Mouse (Mus musculus): ENCODE measurements around the gene Ap3b1. TPM values are rescaled to one million over a fixed set of nuclear protein-coding genes. Genes with fewer than 3 reads are reported as not detected.
A peak's percentile ranks its signal among the peaks of the same experiment; 100 is the strongest.

Ap3b1 gene
- polyA plus RNA-seq, 1 experiment from 2014 or later, result 28.4 TPM

DNA sequence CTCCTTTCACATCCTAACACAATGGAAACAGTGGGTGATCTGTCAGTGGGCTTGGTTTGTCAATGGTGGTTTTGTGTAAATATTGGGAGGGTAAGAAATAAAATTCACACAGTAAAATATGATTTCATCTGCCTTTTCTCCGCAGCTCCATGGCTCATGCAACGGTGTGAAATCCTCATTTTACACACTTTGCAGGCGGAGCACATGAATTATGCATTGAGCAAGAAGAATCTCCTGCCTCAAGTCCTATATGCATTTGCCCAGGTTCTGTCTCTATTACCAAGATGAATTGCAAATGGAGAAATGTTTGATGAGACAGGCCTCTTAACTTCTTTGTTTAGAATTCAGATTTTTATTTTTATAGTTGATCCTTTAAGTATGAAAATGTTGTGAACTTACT lies 131.9 kb downstream of the Ap3b1 start:
- Histone ChIP-seq H3K4me3 (replicated peaks; ENCODE audit: low read depth, low read length) (no peak overlapping the region), H3K9me3 (ENCODE audit: control insufficient read depth, low read length) (no peaks in the 10 kb centered on the region), H3K4me2 (ENCODE audit: low read length) (no peak overlapping the region), H3K36me3 (ENCODE audit: control insufficient read depth, insufficient read depth, low read length) (peaks cover 10% of the 10 kb centered on the region; the same call in 1 of the 2 replicates), H3K9ac (replicated peaks; ENCODE audit: low read length) (no peak overlapping the region), H3K27me3 (ENCODE audit: control insufficient read depth, insufficient read depth, low read length) (no peaks in the 10 kb centered on the region), H3K4me1 (ENCODE audit: control insufficient read depth, insufficient read depth, low read length) (peaks cover 14% of the 10 kb centered on the region; the same call in 1 of the 2 replicates), H3K27ac (replicated peaks; ENCODE audit: low read depth, low read length) (no peak overlapping the region)
- ATAC-seq (ENCODE audit: low FRiP score, low TSS enrichment), result no peak; the same call in 1 of the 2 replicates
- 22% methylated on average over 3 of the region's 3 CpGs for WGBS
- peak; percentile 72 for DNase-seq

DNA sequence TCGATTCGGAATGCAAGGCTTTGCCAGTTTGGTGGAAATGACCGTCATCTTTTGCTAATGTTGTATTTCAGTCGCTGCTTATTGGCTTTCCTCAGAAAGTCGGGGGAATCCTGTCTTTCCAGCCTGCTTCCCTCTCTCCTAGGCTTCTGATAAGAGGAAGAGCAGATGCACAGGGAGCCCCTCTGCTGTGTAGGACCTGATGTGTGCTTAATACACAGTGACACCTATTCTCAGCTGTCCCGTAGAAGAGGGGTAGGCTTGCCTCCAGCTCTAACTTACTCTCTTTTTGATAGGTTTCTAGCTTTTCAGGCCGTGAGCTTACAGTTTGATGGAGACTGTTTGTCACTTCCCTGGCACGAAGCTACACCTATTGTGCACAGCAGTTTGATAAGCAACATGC lies 132.4 kb downstream of the Ap3b1 start:
- Histone ChIP-seq H3K4me1 (ENCODE audit: control insufficient read depth, insufficient read depth, low read length) (peaks cover 14% of the 10 kb centered on the region; the same call in 1 of the 2 replicates), H3K36me3 (ENCODE audit: control insufficient read depth, insufficient read depth, low read length) (peaks cover 10% of the 10 kb centered on the region; the same call in 1 of the 2 replicates), H3K27ac (replicated peaks; ENCODE audit: low read depth, low read length) (peak overlapping the region; percentile 28), H3K4me2 (ENCODE audit: low read length) (no peak overlapping the region), H3K9ac (replicated peaks; ENCODE audit: low read length) (no peak overlapping the region), H3K27me3 (ENCODE audit: control insufficient read depth, insufficient read depth, low read length) (no peaks in the 10 kb centered on the region), H3K9me3 (ENCODE audit: control insufficient read depth, low read length) (no peaks in the 10 kb centered on the region), H3K4me3 (replicated peaks; ENCODE audit: low read depth, low read length) (no peak overlapping the region)
- no peak for ATAC-seq (ENCODE audit: low FRiP score, low TSS enrichment)
- DNase-seq, result no peak
- 62% methylated on average over 8 of the region's 8 CpGs for whole genome bisulfite sequencing

- Histone ChIP-seq H3K4me1 (ENCODE audit: control insufficient read depth, insufficient read depth, low read length) (no peaks in the 10 kb centered on the region), H3K9ac (replicated peaks; ENCODE audit: low read length) (no peak overlapping the region), H3K36me3 (ENCODE audit: control insufficient read depth, insufficient read depth, low read length) (peaks cover 10% of the 10 kb centered on the region; the same call in 1 of the 2 replicates), H3K27me3 (ENCODE audit: control insufficient read depth, insufficient read depth, low read length) (no peaks in the 10 kb centered on the region), H3K9me3 (ENCODE audit: control insufficient read depth, low read length) (no peaks in the 10 kb centered on the region), H3K4me2 (ENCODE audit: low read length) (no peak overlapping the region), H3K4me3 (replicated peaks; ENCODE audit: low read depth, low read length) (no peak overlapping the region), H3K27ac (replicated peaks; ENCODE audit: low read depth, low read length) (no peak overlapping the region)
- ATAC-seq (ENCODE audit: low FRiP score, low TSS enrichment) (no peak), DNase-seq (no peak)
- WGBS, result 87% methylated on average over 3 of the region's 3 CpGs
Observed at GRCm38 (mm10) chr13:94497521-94497920, 138.8 kb downstream of the Ap3b1 start.

- no peak for ATAC-seq (ENCODE audit: low FRiP score, low TSS enrichment)
- Histone ChIP-seq H3K27ac (replicated peaks; ENCODE audit: low read depth, low read length) (no peak overlapping the region), H3K9me3 (ENCODE audit: control insufficient read depth, low read length) (no peaks in the 10 kb centered on the region), H3K36me3 (ENCODE audit: control insufficient read depth, insufficient read depth, low read length) (0 out of 2 replicates have a peak, but pooled peaks cover 3% of the 10 kb centered on the region), H3K4me1 (ENCODE audit: control insufficient read depth, insufficient read depth, low read length) (no peaks in the 10 kb centered on the region), H3K27me3 (ENCODE audit: control insufficient read depth, insufficient read depth, low read length) (no peaks in the 10 kb centered on the region), H3K9ac (replicated peaks; ENCODE audit: low read length) (no peak overlapping the region), H3K4me3 (replicated peaks; ENCODE audit: low read depth, low read length) (no peak overlapping the region), H3K4me2 (ENCODE audit: low read length) (no peak overlapping the region)
- WGBS, result 86% methylated on average over 3 of the region's 3 CpGs
- no peak for DNase-seq
Observed at GRCm38 (mm10) chr13:94506411-94506810, 147.7 kb downstream of the Ap3b1 start.

DNA sequence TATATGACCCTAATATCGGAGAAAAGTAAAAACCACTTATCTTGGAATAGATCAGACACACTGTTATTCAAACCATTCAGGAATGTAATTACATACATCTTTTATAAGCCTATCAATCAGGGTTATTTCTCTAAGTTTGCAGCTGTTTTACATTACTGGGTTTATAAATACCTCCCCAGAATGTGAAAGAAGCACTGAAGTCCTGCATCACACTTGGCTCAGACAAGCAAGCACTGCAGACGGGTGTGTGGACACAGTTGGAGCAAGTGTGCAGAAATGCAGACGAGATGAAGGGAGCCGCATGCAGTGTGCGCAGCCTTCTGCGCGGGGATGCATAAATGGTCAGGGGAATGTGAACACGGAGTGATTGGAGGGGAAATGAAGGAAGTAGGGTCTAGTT lies 149.6 kb downstream of the Ap3b1 start:
- WGBS, result 92% methylated on average over 8 of the region's 8 CpGs
- Histone ChIP-seq H3K27me3 (ENCODE audit: control insufficient read depth, insufficient read depth, low read length) (no peaks in the 10 kb centered on the region), H3K9me3 (ENCODE audit: control insufficient read depth, low read length) (no peaks in the 10 kb centered on the region), H3K36me3 (ENCODE audit: control insufficient read depth, insufficient read depth, low read length) (0 out of 2 replicates have a peak, but pooled peaks cover 3% of the 10 kb centered on the region), H3K4me2 (ENCODE audit: low read length) (no peak overlapping the region), H3K4me3 (replicated peaks; ENCODE audit: low read depth, low read length) (no peak overlapping the region), H3K4me1 (ENCODE audit: control insufficient read depth, insufficient read depth, low read length) (no peaks in the 10 kb centered on the region), H3K27ac (replicated peaks; ENCODE audit: low read depth, low read length) (no peak overlapping the region), H3K9ac (replicated peaks; ENCODE audit: low read length) (no peak overlapping the region)
- DNase-seq (no peak), ATAC-seq (ENCODE audit: low FRiP score, low TSS enrichment) (no peak)

DNA sequence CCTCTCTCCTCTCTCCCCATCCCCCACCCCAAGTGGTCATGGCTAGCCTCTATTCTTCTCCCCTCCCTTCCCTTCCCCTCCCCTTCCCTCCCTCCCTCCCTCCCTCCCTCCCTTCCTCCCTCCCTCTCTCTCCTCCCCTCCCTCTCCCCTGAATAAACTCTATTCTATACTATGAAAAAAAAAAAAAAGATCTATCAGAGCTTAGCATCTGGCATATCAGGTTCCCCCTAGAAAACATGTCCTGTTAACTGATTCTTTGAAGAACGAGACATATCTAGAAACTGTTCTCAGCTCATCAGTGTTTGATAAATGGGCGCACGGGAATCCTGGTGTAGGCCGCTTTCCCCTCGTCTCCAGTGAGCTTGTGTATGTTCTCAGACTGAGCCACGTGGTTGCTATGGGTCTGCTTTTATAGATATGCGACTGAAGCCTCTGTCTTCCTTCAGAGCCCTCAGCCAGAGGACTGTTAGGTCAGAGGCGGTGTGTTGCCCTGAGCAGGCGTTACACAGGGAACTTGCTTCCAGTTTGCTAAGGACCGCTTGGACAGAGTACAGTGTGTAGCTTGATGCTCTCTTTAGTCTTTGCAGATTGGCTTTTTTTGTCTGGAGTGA lies 154.5 kb downstream of the Ap3b1 start:
- 79% methylated on average over 10 of the region's 10 CpGs for WGBS
- H3K27ac ChIP-seq (replicated peaks; ENCODE audit: low read depth, low read length), result no peak overlapping the region
- no peak for ATAC-seq (ENCODE audit: low FRiP score, low TSS enrichment)
- no peaks in the 10 kb centered on the region for H3K9me3 ChIP-seq (ENCODE audit: control insufficient read depth, low read length)
- no peaks in the 10 kb centered on the region for H3K36me3 ChIP-seq (ENCODE audit: control insufficient read depth, insufficient read depth, low read length)
- H3K4me2 ChIP-seq (ENCODE audit: low read length), result no peak overlapping the region
- no peaks in the 10 kb centered on the region for H3K4me1 ChIP-seq (ENCODE audit: control insufficient read depth, insufficient read depth, low read length)
- no peaks in the 10 kb centered on the region for H3K27me3 ChIP-seq (ENCODE audit: control insufficient read depth, insufficient read depth, low read length)
- H3K9ac ChIP-seq (replicated peaks; ENCODE audit: low read length), result no peak overlapping the region
- H3K4me3 ChIP-seq (replicated peaks; ENCODE audit: low read depth, low read length), result no peak overlapping the region
- no peak for DNase-seq

- 92% methylated on average over 9 of the region's 9 CpGs for whole genome bisulfite sequencing
- no peak overlapping the region for H3K4me2 ChIP-seq (ENCODE audit: low read length)
- no peaks in the 10 kb centered on the region for H3K4me1 ChIP-seq (ENCODE audit: control insufficient read depth, insufficient read depth, low read length)
- H3K9me3 ChIP-seq (ENCODE audit: control insufficient read depth, low read length), result no peaks in the 10 kb centered on the region
- no peak overlapping the region for H3K27ac ChIP-seq (replicated peaks; ENCODE audit: low read depth, low read length)
- no peak overlapping the region for H3K4me3 ChIP-seq (replicated peaks; ENCODE audit: low read depth, low read length)
- no peak for DNase-seq
- no peak for ATAC-seq (ENCODE audit: low FRiP score, low TSS enrichment)
- H3K27me3 ChIP-seq (ENCODE audit: control insufficient read depth, insufficient read depth, low read length), result no peaks in the 10 kb centered on the region
- no peaks in the 10 kb centered on the region for H3K36me3 ChIP-seq (ENCODE audit: control insufficient read depth, insufficient read depth, low read length)
- H3K9ac ChIP-seq (replicated peaks; ENCODE audit: low read length), result no peak overlapping the region
Observed at GRCm38 (mm10) chr13:94513898-94514297, 155.1 kb downstream of the Ap3b1 start.

GRCm38 (mm10) chr13:94514992-94515391 lies 156.2 kb downstream of the Ap3b1 start:
- Histone ChIP-seq H3K4me2 (ENCODE audit: low read length) (no peak overlapping the region), H3K9me3 (ENCODE audit: control insufficient read depth, low read length) (no peaks in the 10 kb centered on the region), H3K9ac (replicated peaks; ENCODE audit: low read length) (no peak overlapping the region), H3K4me3 (replicated peaks; ENCODE audit: low read depth, low read length) (no peak overlapping the region), H3K27ac (replicated peaks; ENCODE audit: low read depth, low read length) (no peak overlapping the region), H3K36me3 (ENCODE audit: control insufficient read depth, insufficient read depth, low read length) (no peaks in the 10 kb centered on the region), H3K27me3 (ENCODE audit: control insufficient read depth, insufficient read depth, low read length) (no peaks in the 10 kb centered on the region), H3K4me1 (ENCODE audit: control insufficient read depth, insufficient read depth, low read length) (no peaks in the 10 kb centered on the region)
- ATAC-seq (ENCODE audit: low FRiP score, low TSS enrichment), result no peak
- DNase-seq, result no peak

GRCm38 (mm10) chr13:94516532-94516931 lies 157.8 kb downstream of the Ap3b1 start:
- Histone ChIP-seq H3K27ac (replicated peaks; ENCODE audit: low read depth, low read length) (no peak overlapping the region), H3K9me3 (ENCODE audit: control insufficient read depth, low read length) (no peaks in the 10 kb centered on the region), H3K36me3 (ENCODE audit: control insufficient read depth, insufficient read depth, low read length) (no peaks in the 10 kb centered on the region), H3K9ac (replicated peaks; ENCODE audit: low read length) (no peak overlapping the region), H3K4me3 (replicated peaks; ENCODE audit: low read depth, low read length) (no peak overlapping the region), H3K4me2 (ENCODE audit: low read length) (no peak overlapping the region), H3K27me3 (ENCODE audit: control insufficient read depth, insufficient read depth, low read length) (no peaks in the 10 kb centered on the region), H3K4me1 (ENCODE audit: control insufficient read depth, insufficient read depth, low read length) (no peaks in the 10 kb centered on the region)
- DNase-seq, result no peak
- WGBS, result 87% methylated on average over 6 of the region's 6 CpGs
- no peak for ATAC-seq (ENCODE audit: low FRiP score, low TSS enrichment)
